Mouse (Mus musculus) hindbrain, embryonic 11.5 days (tissue): ENCODE data around the gene Chchd3. TPM values are rescaled to one million over a fixed set of nuclear protein-coding genes. Genes with fewer than 3 reads are reported as not detected.
A peak's percentile ranks its signal among the peaks of the same experiment; 100 is the strongest.

Experiments used
- ATAC-seq: fragments of 200-750 bp; cut with Nextera tagmentation; 2 replicates; pipeline ENCODE4 v1.8.0; 2017; ENCODE audit warnings: mild to moderate bottlenecking, moderate TSS enrichment, moderate library complexity; ENCODE audit not compliant: low FRiP score
- DNase-seq: peaks from one replicate; pipeline ENCODE4 v3.0.0-alpha.2; 2015; ENCODE audit warnings: low spot score
- H3K27ac ChIP-seq: fragments of 300-500 bp; sonication (generic); 2 replicates; pipeline ENCODE4 v1.5.1; 2014; ENCODE audit warnings: mild to moderate bottlenecking, low read depth, low read length
- H3K27me3 ChIP-seq: fragments of 300-500 bp; sonication (generic); 2 replicates; pipeline ENCODE4 v1.6.1; 2014; ENCODE audit warnings: mild to moderate bottlenecking, low read length, moderate library complexity, mixed read lengths; ENCODE audit not compliant: control insufficient read depth, insufficient read depth
- H3K36me3 ChIP-seq: fragments of 300-500 bp; sonication (generic); 2 replicates; pipeline ENCODE4 v1.6.1; 2014; ENCODE audit warnings: mild to moderate bottlenecking, low read length, moderate library complexity, mixed read lengths; ENCODE audit not compliant: control insufficient read depth, insufficient read depth
- H3K4me1 ChIP-seq: fragments of 300-500 bp; sonication (generic); replicated peaks from 2 replicates; pipeline ENCODE4 v1.6.1; 2014; ENCODE audit warnings: low read length, mixed read lengths; ENCODE audit not compliant: control insufficient read depth, insufficient read depth
- H3K4me2 ChIP-seq: fragments of 300-500 bp; sonication (generic); replicated peaks from 2 replicates; pipeline ENCODE4 v1.6.1; 2014; ENCODE audit warnings: mild to moderate bottlenecking, low read depth, low read length
- H3K4me3 ChIP-seq: fragments of 300-500 bp; sonication (generic); 2 replicates; pipeline ENCODE4 v1.5.1; 2014; ENCODE audit warnings: low read depth, low read length
- H3K9ac ChIP-seq: fragments of 300-500 bp; sonication (generic); 2 replicates; pipeline ENCODE4 v1.6.1; 2014; ENCODE audit warnings: low read depth, low read length
- H3K9me3 ChIP-seq: fragments of 300-500 bp; sonication (generic); 2 replicates; pipeline ENCODE4 v1.6.1; 2016; ENCODE audit warnings: low read length; ENCODE audit not compliant: control insufficient read depth
- WGBS: fragments of 180-500 bp; shearing (Covaris S2); extraction: QIAGEN DNeasy Blood & Tissue Kit; methylation state at CpG from one replicate; pipeline ENCODE4 v1.1.7; 2014; 5-methylcytosine and 5-hydroxymethylcytosine counted together
- polyA plus RNA-seq: library from polyadenylated mRNA; unstranded; fragments of >200 nt; fragmentation: Nextera tagmentation; extraction: Ambion mirVana; gene quantifications from 2 replicates; pipeline ENCODE4 v1.2.1, GENCODE M21; 2014

Gene Chchd3
- polyA plus RNA-seq, 1 experiment from 2014 or later: 141 TPM

DNA sequence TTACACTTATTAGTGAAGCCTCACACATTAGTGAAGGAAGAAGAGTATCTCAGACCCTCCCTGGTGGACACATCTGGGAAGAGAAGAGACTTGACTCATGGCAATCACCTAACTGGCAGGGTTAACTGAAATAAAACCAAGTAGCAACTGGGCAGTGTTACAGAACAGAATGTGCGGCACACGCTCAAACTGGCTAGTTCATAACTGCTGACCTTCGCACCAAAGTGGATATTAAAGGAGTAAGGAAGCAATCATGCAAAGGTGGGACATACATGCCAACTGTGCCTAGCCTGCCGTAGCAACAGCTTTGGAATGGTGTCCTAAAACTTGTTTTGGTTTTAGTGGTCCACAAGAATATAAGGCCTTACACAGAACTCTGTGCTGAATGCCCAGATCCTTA is 169.3 kb downstream of the Chchd3 start:
- WGBS: 95% methylated on average over 4 of the region's 4 CpGs
- DNase-seq: no peak
- Histone ChIP-seq H3K4me2 (no peak overlapping the region), H3K4me1 (no peaks in the 10 kb centered on the region), H3K4me3 (no peak overlapping the region), H3K9ac (no peak overlapping the region), H3K9me3 (no peaks in the 10 kb centered on the region), H3K27ac (no peak overlapping the region), H3K27me3 (no peaks in the 10 kb centered on the region), H3K36me3 (no peaks in the 10 kb centered on the region)
- no peak for ATAC-seq

DNA sequence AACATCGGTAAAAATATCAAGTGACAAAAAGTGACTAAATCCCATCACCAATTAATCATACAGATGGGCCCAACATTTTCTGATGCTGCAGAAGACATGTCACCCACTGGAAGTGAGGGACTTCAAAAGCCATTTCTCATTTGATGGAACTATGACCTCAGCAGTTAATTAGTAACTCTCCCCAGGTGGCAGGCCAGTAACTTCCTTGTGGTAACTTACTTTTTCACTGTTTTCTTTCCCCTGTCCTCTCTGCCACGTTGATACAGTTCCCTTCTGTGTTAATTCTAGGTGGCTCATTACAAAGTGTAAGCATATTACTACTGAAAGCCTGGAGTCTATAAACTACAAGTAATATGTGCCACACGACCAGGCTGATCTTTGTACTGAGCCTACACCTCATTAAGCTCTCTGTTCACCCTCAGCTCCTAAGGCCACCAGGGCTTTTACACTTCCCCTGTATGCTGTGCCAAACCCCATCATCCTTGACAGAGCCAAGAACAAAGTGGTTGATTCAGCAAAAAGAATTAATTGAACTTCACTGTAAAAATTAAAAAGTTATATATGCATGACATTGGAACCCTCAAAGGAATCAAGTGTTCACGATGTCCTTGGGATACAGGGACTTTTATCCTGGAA is 171.0 kb downstream of the Chchd3 start:
- ATAC-seq: no peak
- no peak for DNase-seq
- Histone ChIP-seq H3K4me3 (no peak overlapping the region), H3K9ac (no peak overlapping the region), H3K9me3 (no peaks in the 10 kb centered on the region), H3K4me2 (no peak overlapping the region), H3K27ac (no peak overlapping the region), H3K36me3 (no peaks in the 10 kb centered on the region), H3K27me3 (no peaks in the 10 kb centered on the region), H3K4me1 (no peaks in the 10 kb centered on the region)
- WGBS: 66% methylated on average over 4 of the region's 4 CpGs

- Histone ChIP-seq H3K4me2 (no peak overlapping the region), H3K4me1 (no peaks in the 10 kb centered on the region; the same call in 1 of the 2 replicates), H3K9me3 (no peaks in the 10 kb centered on the region), H3K4me3 (no peak overlapping the region), H3K27ac (no peak overlapping the region), H3K36me3 (no peaks in the 10 kb centered on the region), H3K27me3 (no peaks in the 10 kb centered on the region), H3K9ac (no peak overlapping the region)
- no peak for DNase-seq
- no peak for ATAC-seq
- WGBS: 87% methylated on average over 5 of the region's 5 CpGs
Observed at GRCm38 (mm10) chr6:32878586-32878985, 181.5 kb downstream of the Chchd3 start.

GRCm38 (mm10) chr6:32874176-32874575 is 185.9 kb downstream of the Chchd3 start:
- 30% methylated on average over 3 of the region's 3 CpGs for WGBS
- DNase-seq (peak; percentile 31), ATAC-seq (0 out of 2 replicates have a peak, but pooled peaks have one; percentile 35)
- no peak overlapping the region for H3K27ac ChIP-seq
- no peaks in the 10 kb centered on the region for H3K36me3 ChIP-seq
- H3K27me3 ChIP-seq: no peaks in the 10 kb centered on the region
- H3K4me2 ChIP-seq: no peak overlapping the region
- H3K4me1 ChIP-seq: no peaks in the 10 kb centered on the region; the same call in 1 of the 2 replicates
- no peaks in the 10 kb centered on the region for H3K9me3 ChIP-seq
- H3K9ac ChIP-seq: no peak overlapping the region
- H3K4me3 ChIP-seq: no peak overlapping the region

GRCm38 (mm10) chr6:32872805-32873204 is 187.3 kb downstream of the Chchd3 start:
- WGBS: 93% methylated on average over 2 of the region's 2 CpGs
- no peak for DNase-seq

GRCm38 (mm10) chr6:32850960-32851359 is 209.1 kb downstream of the Chchd3 start:
- no peaks in the 10 kb centered on the region for H3K9me3 ChIP-seq
- 88% methylated on average over 4 of the region's 4 CpGs for WGBS
- no peaks in the 10 kb centered on the region for H3K27me3 ChIP-seq
- H3K4me3 ChIP-seq: no peak overlapping the region
- no peak overlapping the region for H3K4me2 ChIP-seq
- H3K27ac ChIP-seq: no peak overlapping the region
- no peaks in the 10 kb centered on the region for H3K36me3 ChIP-seq
- ATAC-seq (no peak), DNase-seq (no peak)
- H3K4me1 ChIP-seq: no peaks in the 10 kb centered on the region
- H3K9ac ChIP-seq: no peak overlapping the region

More at GRCm38 (mm10) chr6:32872805-32873204, 187.3 kb downstream of the Chchd3 start:
- Histone ChIP-seq H3K9ac (no peak overlapping the region), H3K9me3 (no peaks in the 10 kb centered on the region), H3K27ac (no peak overlapping the region), H3K36me3 (no peaks in the 10 kb centered on the region), H3K4me3 (no peak overlapping the region), H3K4me2 (no peak overlapping the region), H3K4me1 (no peaks in the 10 kb centered on the region; the same call in 1 of the 2 replicates), H3K27me3 (no peaks in the 10 kb centered on the region)
- ATAC-seq: no peak

- no peak overlapping the region for H3K4me3 ChIP-seq
- no peaks in the 10 kb centered on the region for H3K36me3 ChIP-seq
- no peaks in the 10 kb centered on the region for H3K9me3 ChIP-seq
- 92% methylated on average over 7 of the region's 7 CpGs for WGBS
- H3K9ac ChIP-seq: no peak overlapping the region
- DNase-seq: no peak
- ATAC-seq: no peak
- no peaks in the 10 kb centered on the region for H3K27me3 ChIP-seq
- no peak overlapping the region for H3K27ac ChIP-seq
- H3K4me2 ChIP-seq: no peak overlapping the region
- no peaks in the 10 kb centered on the region for H3K4me1 ChIP-seq
Observed at GRCm38 (mm10) chr6:32848974-32849373, 211.1 kb downstream of the Chchd3 start.

DNA sequence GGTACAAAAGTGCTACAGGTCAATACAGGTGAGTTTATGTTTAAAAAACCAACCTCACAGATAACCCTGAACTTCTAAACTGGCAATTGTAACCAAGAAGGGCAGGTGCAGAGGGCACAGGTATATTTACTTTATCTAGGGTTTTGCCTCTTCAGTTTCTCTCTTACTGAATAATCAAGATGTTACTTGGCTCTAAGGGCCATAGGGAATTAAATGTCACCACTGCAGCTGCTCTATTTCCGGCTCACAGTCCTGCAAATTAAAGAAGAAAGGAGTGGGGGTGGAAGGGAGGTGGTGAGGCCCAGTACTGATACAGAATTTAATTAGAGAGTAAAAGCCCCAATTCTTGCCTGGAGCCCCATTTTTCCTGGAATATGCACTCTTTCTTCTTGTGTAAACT is 214.6 kb downstream of the Chchd3 start:
- 48% methylated on average over 1 of the region's 1 CpGs for WGBS
- no peaks in the 10 kb centered on the region for H3K36me3 ChIP-seq
- H3K9ac ChIP-seq: no peak overlapping the region
- H3K27me3 ChIP-seq: no peaks in the 10 kb centered on the region
- ATAC-seq (no peak), DNase-seq (no peak)
- H3K4me1 ChIP-seq: no peaks in the 10 kb centered on the region
- no peak overlapping the region for H3K4me3 ChIP-seq
- no peak overlapping the region for H3K4me2 ChIP-seq
- H3K9me3 ChIP-seq: no peaks in the 10 kb centered on the region
- H3K27ac ChIP-seq: no peak overlapping the region

DNA sequence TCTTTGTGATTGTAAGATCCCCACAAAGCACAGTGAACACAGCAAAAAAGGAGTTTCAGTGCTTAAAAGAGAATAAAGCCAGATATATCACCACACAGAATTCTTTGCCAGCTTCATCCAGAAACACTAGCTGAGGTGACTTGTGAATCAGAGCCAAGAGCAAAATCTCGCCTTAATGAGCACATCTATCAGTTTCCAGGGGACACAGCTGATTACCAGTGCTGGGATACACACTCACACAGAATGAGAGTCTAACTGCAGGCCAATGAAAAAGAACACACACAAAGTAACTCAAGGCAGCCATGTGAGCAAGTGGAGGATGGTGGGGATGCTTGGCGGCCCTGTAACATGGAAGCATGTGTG is 222.1 kb downstream of the Chchd3 start:
- Histone ChIP-seq H3K9me3 (no peaks in the 10 kb centered on the region), H3K4me3 (no peak overlapping the region), H3K27ac (no peak overlapping the region), H3K4me2 (no peak overlapping the region), H3K36me3 (no peaks in the 10 kb centered on the region), H3K9ac (no peak overlapping the region), H3K27me3 (no peaks in the 10 kb centered on the region), H3K4me1 (no peaks in the 10 kb centered on the region)
- ATAC-seq (no peak), DNase-seq (no peak)
- 82% methylated on average over 2 of the region's 2 CpGs for WGBS
